Mouse (Mus musculus): Measurements from ENCODE around the gene Sart3.
"Not testable (repeated sequence)": the region's sequence is repeated elsewhere in the genome, so short reads cannot be mapped to it uniquely, and the experiment has no call there.

The Sart3 gene

GRCm38 (mm10) chr5:113790453-113791196 is 18.3 kb upstream of the Sart3 start:
- no peak for DNase-seq

- DNase-seq: no peak
These were observed 16.9 kb upstream of the Sart3 start for GRCm38 (mm10) chr5:113789075-113789788.

- no peak for DNase-seq
These were observed 16.3 kb upstream of the Sart3 start for GRCm38 (mm10) chr5:113788645-113789044.

- no peak for DNase-seq
These were observed 14.7 kb upstream of the Sart3 start for GRCm38 (mm10) chr5:113786985-113787384.

- DNase-seq: not testable (repeated sequence)
These were observed 11.8 kb upstream of the Sart3 start for GRCm38 (mm10) chr5:113784104-113784503.

GRCm38 (mm10) chr5:113783581-113784001 is 11.3 kb upstream of the Sart3 start:
- no peak for DNase-seq

GRCm38 (mm10) chr5:113782624-113783023 is 10.3 kb upstream of the Sart3 start:
- no peak for DNase-seq

- no peak for DNase-seq
These were observed 9.6 kb upstream of the Sart3 start for GRCm38 (mm10) chr5:113781875-113782274.

- DNase-seq: no peak
These were observed 8.9 kb upstream of the Sart3 start for GRCm38 (mm10) chr5:113781254-113781653.

GRCm38 (mm10) chr5:113780763-113781162 is 8.5 kb upstream of the Sart3 start:
- DNase-seq: no peak

GRCm38 (mm10) chr5:113780082-113780752 is 7.9 kb upstream of the Sart3 start:
- DNase-seq: no peak

GRCm38 (mm10) chr5:113779569-113779968 is 7.3 kb upstream of the Sart3 start:
- DNase-seq: no peak

GRCm38 (mm10) chr5:113777728-113778127 is 5.4 kb upstream of the Sart3 start:
- not testable (repeated sequence) for DNase-seq

GRCm38 (mm10) chr5:113776896-113777226 is 4.6 kb upstream of the Sart3 start:
- DNase-seq: no peak

GRCm38 (mm10) chr5:113776128-113776895 is 4.0 kb upstream of the Sart3 start:
- no peak for DNase-seq

GRCm38 (mm10) chr5:113775585-113775984 is 3.3 kb upstream of the Sart3 start:
- DNase-seq: no peak

GRCm38 (mm10) chr5:113773664-113774063 is 1.4 kb upstream of the Sart3 start:
- DNase-seq: peak; percentile 76 to 82

GRCm38 (mm10) chr5:113772905-113773519 is 702 bp upstream of the Sart3 start:
- DNase-seq: no peak

- peak; percentile 85 to 86 for DNase-seq
These were observed 822 bp downstream of the Sart3 start for GRCm38 (mm10) chr5:113771213-113772162.

GRCm38 (mm10) chr5:113768806-113769205 is 3.5 kb downstream of the Sart3 start:
- no peak for DNase-seq
